Mouse (Mus musculus): ENCODE measurements at regions not wholly inside any gene's neighbourhood (a gene's known extent, or its start where the extent isn't known, plus 50 kb on each side); places are given as distances from the start of the nearest gene placed in this dataset.

DNA sequence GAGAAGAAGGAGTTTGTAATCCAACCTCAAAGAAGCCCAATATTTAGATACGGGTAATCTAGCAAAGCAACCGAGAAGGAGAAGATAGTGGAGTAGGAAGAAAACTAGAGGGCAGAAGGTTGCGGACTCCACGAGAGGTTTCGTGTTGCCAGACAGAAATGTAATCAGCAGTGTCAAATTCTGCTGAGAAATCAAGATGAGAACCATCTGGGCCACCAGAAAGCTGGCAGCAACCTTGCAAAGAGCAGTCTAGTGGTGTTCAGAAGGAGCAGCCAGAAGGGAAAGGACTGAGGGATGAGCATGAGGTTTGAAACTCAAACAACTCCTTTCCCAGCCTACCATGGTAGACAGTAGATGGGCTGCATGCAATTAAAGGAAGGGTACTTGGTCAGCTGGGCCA is 134.3 kb downstream of the Rpl10-ps3 start:
- TF ChIP-seq POLR2AphosphoS2 (IDR thresholded peaks at IDR 0.05; ENCODE audit: low read depth, low read length) (no peak), NRF1 (IDR thresholded peaks at IDR 0.05; ENCODE audit: low read depth, low read length) (no peak), ELF1 (IDR thresholded peaks at IDR 0.05; ENCODE audit: low read depth, low read length) (no peak), ZNF384 (IDR thresholded peaks at IDR 0.05; ENCODE audit: low read depth, low read length) (no peak)
- dilution Hi-C loops (cut with MboI; ENCODE audit: extremely low pct_ligation_motif_present, extremely low pct_unique_long_range_greater_than_20kb, low sequenced_read_pairs), result no loop called here

DNA sequence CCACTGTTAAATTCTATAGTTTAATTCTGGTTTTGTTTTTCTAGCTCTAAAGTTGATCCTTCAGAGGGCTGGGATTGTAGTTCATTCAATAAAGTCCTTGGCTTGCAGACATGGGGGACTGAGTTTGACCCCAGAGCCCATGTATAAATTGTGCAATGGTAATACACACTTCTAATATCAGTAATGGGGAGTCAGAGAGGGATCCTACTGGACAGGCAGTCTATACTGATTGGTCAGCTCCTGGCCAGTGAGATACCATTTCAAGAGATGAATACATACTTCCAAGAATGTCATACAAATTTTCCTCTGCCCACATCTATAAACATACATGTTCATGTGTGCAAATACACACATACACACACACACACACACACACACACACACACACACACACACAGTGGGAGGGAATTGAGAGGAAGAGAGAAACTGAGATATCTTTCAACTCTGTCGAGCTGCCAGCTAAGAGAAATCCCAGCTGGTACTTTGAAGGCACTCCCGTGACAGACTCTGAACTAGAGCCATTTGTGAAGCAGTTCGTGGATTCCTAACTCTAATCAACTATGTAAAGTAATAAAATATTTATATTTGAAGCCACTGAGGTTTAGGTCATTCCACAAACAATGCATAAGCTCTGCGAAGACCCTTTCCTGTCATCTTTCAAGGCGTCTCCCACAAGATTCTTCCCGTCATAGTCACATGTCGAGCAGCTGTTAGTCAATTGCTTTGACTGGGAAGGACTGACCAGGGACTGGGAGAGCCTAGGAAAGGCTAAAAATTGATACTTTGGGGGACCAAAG is 145.1 kb downstream of the Rpl10-ps3 start:
- dilution Hi-C loops (cut with MboI; ENCODE audit: extremely low pct_ligation_motif_present, extremely low pct_unique_long_range_greater_than_20kb, low sequenced_read_pairs) (no loop called here), in situ Hi-C loops (cut with MboI; ENCODE audit: low pct_ligation_motif_present, low pct_unique_long_range_greater_than_20kb, low sequenced_read_pairs) (no loop called here)

More for the DNA sequence above, 134.3 kb downstream of the Rpl10-ps3 start:
- no peak for DNase-seq (ENCODE audit: extremely low read depth)
- no peaks in the 10 kb centered on the region for H3K27me3 ChIP-seq (replicated peaks)
- H3K4me1 ChIP-seq (ENCODE audit: control insufficient read depth in 1 of 2, insufficient read depth in 2 of 2), result no peaks in the 10 kb centered on the region
- H3K9me3 ChIP-seq (replicated peaks; ENCODE audit: low read length), result no peaks in the 10 kb centered on the region
- no peak overlapping the region for H3K4me3 ChIP-seq (replicated peaks in 1 of 3; ENCODE audit: low read depth in 2 of 3, low read length in 2 of 3, poor library complexity in 1 of 3)
- H3K36me3 ChIP-seq (replicated peaks in 1 of 2; ENCODE audit: control insufficient read depth in 1 of 2, insufficient read depth in 1 of 2, low read length in 1 of 2), result peaks cover 0 to 36% of the 10 kb centered on the region in 2 experiments
- H3K9ac ChIP-seq (ENCODE audit: insufficient read depth, low read depth), result no peak overlapping the region
- no peaks in the 10 kb centered on the region for H3K79me2 ChIP-seq (replicated peaks; ENCODE audit: control insufficient read depth, extremely low read depth, insufficient read depth, poor library complexity, severe bottlenecking)
- no peak overlapping the region for H3K27ac ChIP-seq (ENCODE audit: insufficient read depth, low read depth)
- H3K4me2 ChIP-seq (ENCODE audit: insufficient read depth, low read depth, poor library complexity, severe bottlenecking), result no peak overlapping the region
- in situ Hi-C loops (cut with MboI; ENCODE audit: low pct_ligation_motif_present, low pct_unique_long_range_greater_than_20kb, low sequenced_read_pairs), result no loop called here

GRCm38 (mm10) chr9:50192400-50193110 is 152.2 kb downstream of the Rpl10-ps3 start:
- no peak overlapping the region for H3K27ac ChIP-seq (ENCODE audit: insufficient read depth, low read depth)
- no peaks in the 10 kb centered on the region for H3K27me3 ChIP-seq (replicated peaks)
- dilution Hi-C loops (cut with MboI; ENCODE audit: extremely low pct_ligation_motif_present, extremely low pct_unique_long_range_greater_than_20kb, low sequenced_read_pairs), result no loop called here
- no peak overlapping the region for H3K4me3 ChIP-seq (replicated peaks in 1 of 3; ENCODE audit: low read depth in 2 of 3, low read length in 2 of 3, poor library complexity in 1 of 3)
- TF ChIP-seq CTCF (conservative IDR thresholded peaks at IDR 0.05 in 1 of 2, IDR thresholded peaks at IDR 0.05 in 1 of 2; ENCODE audit: low read depth in 2 of 2, low read length in 2 of 2) (no peak), UBTF (IDR thresholded peaks at IDR 0.05; ENCODE audit: low read depth, low read length) (no peak), ELF1 (IDR thresholded peaks at IDR 0.05; ENCODE audit: low read depth, low read length) (no peak), PAX5 (IDR thresholded peaks at IDR 0.05; ENCODE audit: low read length) (no peak), MAZ (IDR thresholded peaks at IDR 0.05; ENCODE audit: low read depth, low read length) (no peak)
- H3K4me2 ChIP-seq (ENCODE audit: insufficient read depth, low read depth, poor library complexity, severe bottlenecking), result no peak overlapping the region
- H3K4me1 ChIP-seq (ENCODE audit: control insufficient read depth in 1 of 2, insufficient read depth in 2 of 2), result peaks cover 0 to 9% of the 10 kb centered on the region in 2 experiments; a peak in 2 of 4 replicates
- H3K79me2 ChIP-seq (replicated peaks; ENCODE audit: control insufficient read depth, extremely low read depth, insufficient read depth, poor library complexity, severe bottlenecking), result no peaks in the 10 kb centered on the region
- no peak for DNase-seq (ENCODE audit: extremely low read depth)
- H3K9me3 ChIP-seq (replicated peaks; ENCODE audit: low read length), result peaks cover 3% of the 10 kb centered on the region
- peaks cover 0 to 3% of the 10 kb centered on the region in 2 experiments for H3K36me3 ChIP-seq (replicated peaks in 1 of 2; ENCODE audit: control insufficient read depth in 1 of 2, insufficient read depth in 1 of 2, low read length in 1 of 2)
- in situ Hi-C loops (cut with MboI; ENCODE audit: low pct_ligation_motif_present, low pct_unique_long_range_greater_than_20kb, low sequenced_read_pairs), result no loop called here
- H3K9ac ChIP-seq (ENCODE audit: insufficient read depth, low read depth), result no peak overlapping the region

More for the DNA sequence above, 145.1 kb downstream of the Rpl10-ps3 start:
- Histone ChIP-seq H3K27me3 (replicated peaks) (no peaks in the 10 kb centered on the region), H3K36me3 (replicated peaks in 1 of 2; ENCODE audit: control insufficient read depth in 1 of 2, insufficient read depth in 1 of 2, low read length in 1 of 2) (peaks cover 0 to under 1% of the 10 kb centered on the region in 2 experiments), H3K9me3 (replicated peaks; ENCODE audit: low read length) (no peaks in the 10 kb centered on the region), H3K27ac (ENCODE audit: insufficient read depth, low read depth) (no peak overlapping the region), H3K4me1 (ENCODE audit: control insufficient read depth in 1 of 2, insufficient read depth in 2 of 2) (peaks cover 0 to under 1% of the 10 kb centered on the region in 2 experiments; a peak in 1 of 4 replicates), H3K9ac (ENCODE audit: insufficient read depth, low read depth) (no peak overlapping the region), H3K79me2 (replicated peaks; ENCODE audit: control insufficient read depth, extremely low read depth, insufficient read depth, poor library complexity, severe bottlenecking) (no peaks in the 10 kb centered on the region), H3K4me3 (replicated peaks in 1 of 3; ENCODE audit: low read depth in 2 of 3, low read length in 2 of 3, poor library complexity in 1 of 3) (no peak overlapping the region), H3K4me2 (ENCODE audit: insufficient read depth, low read depth, poor library complexity, severe bottlenecking) (no peak overlapping the region)
- no peak for TF ChIP-seq HCFC1 (IDR thresholded peaks at IDR 0.05; ENCODE audit: low read depth, low read length)
- TF ChIP-seq ZMIZ1 (IDR thresholded peaks at IDR 0.05; ENCODE audit: low read depth, low read length), result no peak
- TF ChIP-seq RAD21 (IDR thresholded peaks at IDR 0.05; ENCODE audit: low read depth, low read length), result no peak
- TF ChIP-seq BHLHE40 (IDR thresholded peaks at IDR 0.05; ENCODE audit: low read depth, low read length), result no peak
- no peak for TF ChIP-seq ZKSCAN1 (IDR thresholded peaks at IDR 0.05; ENCODE audit: borderline replicate concordance, low read depth, low read length)
- TF ChIP-seq POLR2A (IDR thresholded peaks at IDR 0.05; ENCODE audit: low read depth, low read length), result no peak
- no peak for TF ChIP-seq MEF2A (IDR thresholded peaks at IDR 0.05; ENCODE audit: borderline replicate concordance, low read depth, low read length)
- TF ChIP-seq MYC (IDR thresholded peaks at IDR 0.05; ENCODE audit: low read depth, low read length), result no peak
- no peak for TF ChIP-seq GABPA (IDR thresholded peaks at IDR 0.05; ENCODE audit: insufficient replicate concordance, low read depth, low read length)
- no peak for TF ChIP-seq USF1 (IDR thresholded peaks at IDR 0.05; ENCODE audit: low read depth, low read length)
- no peak for TF ChIP-seq CTCF (conservative IDR thresholded peaks at IDR 0.05 in 1 of 2, IDR thresholded peaks at IDR 0.05 in 1 of 2; ENCODE audit: low read depth in 2 of 2, low read length in 2 of 2)
- no peak for TF ChIP-seq JUND (conservative IDR thresholded peaks at IDR 0.05; ENCODE audit: low read depth, low read length)
- TF ChIP-seq NELFE (IDR thresholded peaks at IDR 0.05; ENCODE audit: low read depth, low read length), result no peak
- no peak for TF ChIP-seq POLR2AphosphoS2 (IDR thresholded peaks at IDR 0.05; ENCODE audit: low read depth, low read length)
- DNase-seq (ENCODE audit: extremely low read depth), result no peak

All from CH12.LX (cell line).